Mouse (Mus musculus) stomach, embryonic 16.5 days (tissue): ENCODE data around the gene Pald1. TPM values are rescaled to one million over a fixed set of nuclear protein-coding genes. Genes with fewer than 3 reads are reported as not detected.

Experiments used
- ATAC-seq: fragments of 200-750 bp; cut with Nextera tagmentation; 2 replicates; pipeline ENCODE4 v1.8.0; 2017; ENCODE audit warnings: moderate number of reproducible peaks, moderate TSS enrichment; ENCODE audit not compliant: insufficient read depth, low FRiP score
- H3K27ac ChIP-seq: fragments of 300-500 bp; sonication (generic); 2 replicates; pipeline ENCODE4 v1.5.1; 2014; ENCODE audit warnings: low read length
- H3K27me3 ChIP-seq: fragments of 300-500 bp; sonication (generic); 2 replicates; pipeline ENCODE4 v1.6.1; 2014; ENCODE audit warnings: low read length, control low read depth, mixed read lengths; ENCODE audit not compliant: control insufficient read depth, insufficient read depth
- H3K36me3 ChIP-seq: fragments of 300-500 bp; sonication (generic); 2 replicates; pipeline ENCODE4 v1.6.1; 2014; ENCODE audit warnings: low read length; ENCODE audit not compliant: control insufficient read depth, insufficient read depth
- H3K4me1 ChIP-seq: fragments of 300-500 bp; sonication (generic); 2 replicates; pipeline ENCODE4 v1.6.1; 2014; ENCODE audit warnings: low read length, control low read depth, mixed read lengths; ENCODE audit not compliant: control insufficient read depth, insufficient read depth
- H3K4me2 ChIP-seq: fragments of 300-500 bp; sonication (generic); 2 replicates; pipeline ENCODE4 v1.6.1; 2014; ENCODE audit warnings: low read depth, low read length, mixed read lengths
- H3K4me3 ChIP-seq: fragments of 300-500 bp; sonication (generic); replicated peaks from 2 replicates; pipeline ENCODE4 v1.5.1; 2014; ENCODE audit warnings: mild to moderate bottlenecking, low read length
- H3K9ac ChIP-seq: fragments of 300-500 bp; sonication (generic); 2 replicates; pipeline ENCODE4 v1.6.1; 2014; ENCODE audit warnings: low read length
- H3K9me3 ChIP-seq: fragments of 300-500 bp; sonication (generic); replicated peaks from 2 replicates; pipeline ENCODE4 v1.6.1; 2016; ENCODE audit warnings: low read length, control low read depth; ENCODE audit not compliant: control insufficient read depth
- WGBS: fragments of 180-500 bp; shearing (Covaris S2); extraction: QIAGEN DNeasy Blood & Tissue Kit; methylation state at CpG from one replicate; pipeline ENCODE4 v1.1.7; 2014; 5-methylcytosine and 5-hydroxymethylcytosine counted together
- polyA plus RNA-seq: library from polyadenylated mRNA; unstranded; fragments of >200 nt; fragmentation: Nextera tagmentation; extraction: Ambion mirVana; gene quantifications from 2 replicates; pipeline ENCODE4 v1.2.1, GENCODE M21; 2015

The Pald1 gene
- polyA plus RNA-seq, 1 experiment from 2014 or later = 17.0 TPM

DNA sequence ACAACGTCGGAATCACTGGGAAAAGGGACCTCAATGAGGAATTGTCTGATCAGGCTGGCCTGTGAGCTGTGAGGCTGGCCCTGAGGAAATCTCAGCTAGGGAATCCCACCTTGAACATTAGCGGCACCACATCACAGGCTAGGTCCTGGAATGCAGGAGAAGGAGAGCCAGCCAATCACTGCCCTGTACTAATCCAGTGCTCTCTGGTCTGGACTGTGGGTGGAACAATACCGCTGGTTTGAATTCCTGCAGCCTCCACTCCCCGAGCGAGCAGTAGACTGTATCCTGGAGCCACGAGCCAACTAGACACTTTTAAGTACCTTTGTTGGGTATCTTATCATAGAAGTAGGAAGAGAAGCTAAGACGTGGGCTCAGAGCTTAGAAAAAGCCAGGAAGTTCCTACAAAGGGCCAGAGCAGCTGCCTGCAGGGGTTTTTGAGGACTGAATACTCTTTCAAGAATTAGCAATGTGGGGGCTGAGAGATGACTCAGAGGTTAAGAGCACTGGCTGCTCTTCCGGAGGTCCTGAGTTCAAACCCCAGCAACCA lies 57.5 kb downstream of the Pald1 start:
- Histone ChIP-seq H3K4me2 (no peak overlapping the region), H3K4me1 (peaks cover 3% of the 10 kb centered on the region; the same call in 1 of the 2 replicates), H3K27me3 (no peaks in the 10 kb centered on the region), H3K27ac (no peak overlapping the region; the same call in 1 of the 2 replicates), H3K4me3 (no peak overlapping the region), H3K9me3 (no peaks in the 10 kb centered on the region), H3K9ac (0 out of 2 replicates have a peak overlapping the region, but pooled peaks have one; percentile 21), H3K36me3 (no peaks in the 10 kb centered on the region; the same call in 1 of the 2 replicates)
- WGBS = 44% methylated on average over 9 of the region's 9 CpGs
- ATAC-seq = peak; percentile 30; the same call in 1 of the 2 replicates

DNA sequence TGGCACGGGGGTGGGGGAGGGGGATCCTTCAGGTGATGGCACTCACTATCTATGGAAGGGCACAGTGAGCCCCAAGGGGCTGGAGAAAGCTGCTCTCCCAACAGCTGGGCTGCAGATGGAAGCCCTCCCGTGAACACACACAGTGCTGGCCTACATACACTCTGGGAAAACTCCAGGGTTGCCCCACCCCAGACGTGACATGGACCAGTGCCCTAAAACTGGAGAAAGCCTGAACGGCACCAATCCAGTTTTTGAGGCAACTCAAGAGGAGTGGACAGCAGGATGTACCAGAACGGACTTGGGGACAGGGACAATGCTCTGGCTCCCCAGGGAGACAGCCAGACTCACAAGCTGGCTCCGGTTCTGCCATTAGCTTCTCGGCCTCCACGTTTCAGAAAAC lies 58.6 kb downstream of the Pald1 start:
- H3K4me3 ChIP-seq = no peak overlapping the region
- no peaks in the 10 kb centered on the region for H3K9me3 ChIP-seq
- H3K36me3 ChIP-seq = no peaks in the 10 kb centered on the region; the same call in 1 of the 2 replicates
- peak; percentile 56; the same call in 1 of the 2 replicates for ATAC-seq
- H3K4me2 ChIP-seq = no peak overlapping the region
- no peak overlapping the region for H3K9ac ChIP-seq
- H3K4me1 ChIP-seq = peaks cover 3% of the 10 kb centered on the region; the same call in 1 of the 2 replicates
- WGBS = 69% methylated on average over 8 of the region's 8 CpGs
- no peaks in the 10 kb centered on the region for H3K27me3 ChIP-seq
- H3K27ac ChIP-seq = no peak overlapping the region

DNA sequence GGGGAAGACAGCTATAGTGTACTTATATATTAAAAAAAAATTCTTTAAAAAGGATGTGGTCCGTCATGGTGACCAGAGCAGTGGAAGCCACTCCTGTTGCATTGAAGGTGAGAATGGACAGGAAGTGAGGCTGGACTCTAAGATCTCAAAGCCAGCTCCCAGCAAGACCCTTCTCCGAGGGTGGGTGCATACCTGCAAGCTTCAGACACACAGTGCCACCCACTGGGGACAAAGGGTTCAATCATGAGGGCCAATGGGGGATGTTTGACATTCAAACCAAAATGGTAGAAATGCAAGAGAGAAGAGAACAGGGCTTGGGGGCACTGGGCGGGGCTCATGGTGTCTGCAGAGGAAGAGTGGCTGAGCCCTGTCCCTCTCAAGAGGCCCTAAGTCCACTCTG lies 64.8 kb downstream of the Pald1 start:
- Histone ChIP-seq H3K36me3 (no peaks in the 10 kb centered on the region; the same call in 1 of the 2 replicates), H3K27ac (no peak overlapping the region), H3K4me1 (no peaks in the 10 kb centered on the region), H3K4me3 (no peak overlapping the region), H3K27me3 (no peaks in the 10 kb centered on the region), H3K9me3 (no peaks in the 10 kb centered on the region), H3K4me2 (no peak overlapping the region), H3K9ac (no peak overlapping the region)
- WGBS = 83% methylated on average over 3 of the region's 3 CpGs
- no peak for ATAC-seq

DNA sequence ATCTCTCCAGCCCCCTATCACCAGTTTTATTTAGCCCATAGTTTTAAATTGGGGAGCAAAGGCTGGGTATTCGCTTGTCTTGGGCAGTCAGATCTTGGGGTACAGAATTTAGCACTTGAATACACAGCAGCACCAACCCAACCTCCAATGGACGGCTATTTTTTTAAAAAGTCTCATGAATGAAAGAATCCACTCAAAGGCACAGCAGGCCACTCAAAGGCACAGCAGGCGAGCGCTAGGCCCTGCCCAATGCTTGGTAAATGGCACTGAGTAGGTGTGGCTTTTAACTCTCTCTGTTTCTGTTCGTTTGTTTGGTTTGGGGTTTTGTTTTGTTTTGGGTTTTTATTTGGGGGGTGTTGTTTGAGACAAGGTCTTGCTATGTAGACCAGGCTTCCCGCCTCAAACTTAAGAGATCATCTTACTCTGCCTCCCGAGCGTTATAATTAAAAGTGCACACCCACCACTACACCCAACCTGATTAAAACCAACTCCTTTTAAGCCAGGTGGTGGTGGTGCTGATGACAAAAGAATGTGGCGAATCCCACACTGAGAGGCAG lies 67.9 kb downstream of the Pald1 start:
- 68% methylated on average over 9 of the region's 9 CpGs for WGBS
- no peak overlapping the region for H3K4me3 ChIP-seq

DNA sequence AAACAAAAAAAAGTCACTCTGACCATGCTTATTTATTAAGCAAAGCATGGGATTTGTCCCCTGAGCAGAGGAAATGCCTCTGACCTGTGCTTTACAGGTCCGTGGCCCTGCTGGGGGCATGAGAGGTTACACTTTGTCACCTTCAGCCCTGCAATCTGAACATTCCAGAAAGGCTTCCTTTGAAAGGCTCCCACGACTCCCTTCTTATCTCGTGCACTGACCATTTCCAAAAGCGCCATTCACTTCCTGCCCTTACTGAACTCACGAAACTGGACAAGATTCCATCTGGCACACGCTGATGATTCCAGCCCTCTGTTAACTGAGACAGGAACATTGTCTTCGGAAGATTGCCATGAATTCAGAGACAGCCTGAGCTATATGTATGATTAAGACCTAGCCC lies 69.6 kb downstream of the Pald1 start:
- Histone ChIP-seq H3K36me3 (no peaks in the 10 kb centered on the region), H3K9ac (no peak overlapping the region), H3K4me2 (no peak overlapping the region), H3K27me3 (no peaks in the 10 kb centered on the region), H3K4me3 (no peak overlapping the region), H3K4me1 (0 out of 2 replicates have a peak, but pooled peaks cover 2% of the 10 kb centered on the region), H3K27ac (no peak overlapping the region), H3K9me3 (no peaks in the 10 kb centered on the region)
- 62% methylated on average over 7 of the region's 7 CpGs for WGBS
- ATAC-seq = no peak

More for the DNA sequence above, 67.9 kb downstream of the Pald1 start:
- ATAC-seq = no peak
- Histone ChIP-seq H3K4me1 (0 out of 2 replicates have a peak, but pooled peaks cover 2% of the 10 kb centered on the region), H3K36me3 (no peaks in the 10 kb centered on the region), H3K4me2 (no peak overlapping the region), H3K27me3 (no peaks in the 10 kb centered on the region), H3K9ac (no peak overlapping the region), H3K27ac (no peak overlapping the region), H3K9me3 (no peaks in the 10 kb centered on the region)

DNA sequence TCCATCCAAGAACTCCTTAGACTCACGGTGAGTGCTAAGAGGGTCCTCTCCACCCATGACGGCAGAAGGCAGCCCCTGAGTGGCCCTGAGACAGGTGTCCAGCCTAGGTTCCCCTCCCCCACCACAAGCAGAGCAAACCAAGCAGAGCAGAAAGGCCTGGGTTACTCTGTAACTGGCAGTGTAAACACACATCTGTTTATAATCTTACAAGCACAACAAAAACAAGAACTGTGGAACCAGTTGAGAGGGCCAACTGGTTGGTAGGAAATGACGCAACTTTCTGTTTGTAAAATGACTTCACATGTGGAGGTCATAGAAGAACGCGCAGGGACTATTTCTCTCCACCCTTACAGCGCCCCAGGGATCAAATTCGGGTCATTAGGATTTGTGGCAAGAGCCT lies 70.6 kb downstream of the Pald1 start:
- Histone ChIP-seq H3K36me3 (no peaks in the 10 kb centered on the region), H3K9me3 (no peaks in the 10 kb centered on the region), H3K4me1 (0 out of 2 replicates have a peak, but pooled peaks cover 2% of the 10 kb centered on the region), H3K9ac (no peak overlapping the region), H3K27ac (no peak overlapping the region), H3K4me3 (no peak overlapping the region), H3K27me3 (no peaks in the 10 kb centered on the region), H3K4me2 (no peak overlapping the region)
- 38% methylated on average over 7 of the region's 7 CpGs for WGBS
- ATAC-seq = no peak

DNA sequence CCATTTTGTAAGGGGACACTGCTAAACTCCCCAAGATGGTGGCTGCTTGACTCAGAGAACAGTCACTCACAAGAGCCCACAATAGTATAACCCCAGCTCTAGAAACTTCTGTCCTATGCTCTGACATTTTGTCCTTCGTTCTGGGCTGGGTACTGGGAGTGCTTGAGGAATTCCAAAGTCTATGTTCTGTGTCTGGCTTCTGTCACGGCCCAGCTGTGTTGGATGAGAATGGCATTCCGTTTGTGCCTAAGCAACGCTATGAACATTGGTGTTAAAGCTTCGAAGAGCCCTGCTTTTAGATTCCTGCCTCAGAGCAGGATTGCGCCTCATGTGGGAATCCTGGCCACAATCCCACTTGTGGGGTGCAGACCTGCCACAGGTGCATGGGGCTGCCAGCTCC lies 71.2 kb downstream of the Pald1 start:
- Histone ChIP-seq H3K4me3 (no peak overlapping the region), H3K9me3 (no peaks in the 10 kb centered on the region), H3K4me2 (no peak overlapping the region), H3K27ac (no peak overlapping the region), H3K9ac (no peak overlapping the region), H3K27me3 (no peaks in the 10 kb centered on the region), H3K36me3 (no peaks in the 10 kb centered on the region), H3K4me1 (0 out of 2 replicates have a peak, but pooled peaks cover 2% of the 10 kb centered on the region)
- WGBS = 59% methylated on average over 6 of the region's 6 CpGs
- no peak for ATAC-seq

DNA sequence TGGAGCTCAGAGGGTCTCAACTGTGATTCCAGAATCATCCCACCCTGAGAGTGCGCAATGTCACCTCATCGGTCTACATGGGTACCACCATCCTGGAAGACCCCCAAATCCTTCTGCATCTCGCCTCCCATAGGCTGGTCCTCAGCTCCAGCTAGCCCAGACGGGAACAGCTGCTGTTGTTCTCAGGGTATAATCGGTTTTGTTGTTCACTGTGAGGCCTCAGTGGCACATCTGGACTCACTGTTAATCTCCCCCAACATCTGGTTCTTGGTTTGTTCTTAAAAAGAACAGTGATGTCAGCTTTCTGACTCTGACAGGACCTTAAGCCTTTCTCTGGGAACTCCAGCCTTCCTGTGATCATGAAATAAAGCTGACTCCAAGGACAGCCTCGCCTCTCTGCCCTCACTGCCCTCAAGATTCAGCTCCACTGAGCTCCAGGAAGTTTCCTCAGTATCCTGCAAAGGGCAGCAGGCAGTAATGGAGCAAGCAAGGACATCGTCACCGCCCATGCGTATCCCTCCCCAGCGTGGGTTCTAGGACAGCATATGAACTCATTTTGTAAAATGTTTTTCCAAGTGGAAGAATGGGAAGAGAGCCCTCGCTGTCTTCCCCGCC lies 74.5 kb downstream of the Pald1 start:
- Histone ChIP-seq H3K9me3 (no peaks in the 10 kb centered on the region), H3K27ac (no peak overlapping the region), H3K36me3 (no peaks in the 10 kb centered on the region), H3K4me3 (no peak overlapping the region), H3K4me1 (0 out of 2 replicates have a peak, but pooled peaks cover 2% of the 10 kb centered on the region), H3K9ac (no peak overlapping the region), H3K4me2 (no peak overlapping the region), H3K27me3 (no peaks in the 10 kb centered on the region)
- 53% methylated on average over 12 of the region's 12 CpGs for WGBS
- ATAC-seq = peak; percentile 39; the same call in 1 of the 2 replicates

DNA sequence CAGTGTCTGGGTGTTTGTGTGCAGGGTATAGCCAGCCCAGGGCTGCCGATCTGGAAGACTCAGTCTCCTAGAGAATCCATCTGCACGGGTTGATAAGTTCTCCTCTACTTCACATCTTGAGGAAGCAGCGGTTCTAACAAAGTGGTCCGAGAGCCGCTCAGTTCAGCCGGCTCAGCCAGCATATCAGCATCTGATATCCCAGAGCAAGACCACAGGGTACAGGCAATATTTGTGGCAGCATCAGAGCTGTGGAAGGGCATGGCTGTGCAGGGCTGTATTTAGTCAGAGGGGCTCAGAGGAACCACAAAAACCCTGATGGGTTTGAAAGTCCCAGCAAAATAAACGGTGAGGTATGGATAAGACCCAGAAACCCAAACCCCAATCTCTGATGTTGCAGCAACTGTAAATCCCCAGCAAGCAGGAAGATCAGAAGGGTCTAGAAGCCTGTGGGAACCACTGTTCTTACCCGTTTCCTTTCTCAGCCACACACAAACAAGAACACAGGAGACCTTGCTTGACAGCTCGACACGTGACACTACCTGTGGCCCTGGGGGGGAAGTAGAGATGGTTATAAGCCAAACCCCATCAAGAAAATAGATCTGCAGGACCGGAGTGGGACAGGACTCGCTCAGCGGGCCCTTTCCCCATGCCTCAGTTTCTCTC lies 77.3 kb downstream of the Pald1 start:
- Histone ChIP-seq H3K27ac (no peak overlapping the region), H3K4me1 (no peaks in the 10 kb centered on the region), H3K4me3 (no peak overlapping the region), H3K4me2 (no peak overlapping the region), H3K27me3 (no peaks in the 10 kb centered on the region), H3K9ac (no peak overlapping the region), H3K9me3 (no peaks in the 10 kb centered on the region), H3K36me3 (no peaks in the 10 kb centered on the region)
- no peak for ATAC-seq
- 80% methylated on average over 13 of the region's 13 CpGs for WGBS
